13 mouse cellular contexts compared by ENCODE assay signal in the genomic region with DNA sequence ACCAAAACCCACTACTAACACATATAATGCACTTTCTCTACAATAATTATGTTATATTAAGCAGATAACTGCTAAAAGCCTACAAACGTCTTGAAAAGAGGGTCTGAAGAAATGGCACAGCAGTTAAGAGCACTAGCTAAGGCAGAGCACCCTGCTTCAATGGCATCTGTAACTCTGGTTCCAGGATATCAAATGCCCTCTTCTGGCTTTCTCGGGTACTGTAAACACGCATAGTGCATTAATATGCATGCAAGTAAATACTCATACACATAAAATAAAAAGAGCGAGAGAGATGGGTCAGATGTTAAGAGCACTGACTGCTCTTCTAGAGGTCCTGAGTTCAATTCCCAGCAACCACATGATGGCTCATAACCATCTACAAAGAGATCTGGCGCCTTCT. TPM values are rescaled to one million over a fixed set of nuclear protein-coding genes. Genes with fewer than 3 reads are reported as not detected.
DNase-seq lines count a peak whose midpoint lies in the region; ATAC-seq and TF ChIP-seq lines count a peak whose summit lies in the region.
"Had no signal": no experiment of that assay in that cellular context is flagged by ENCODE, and none has a peak within 500 bp of the region (broad histone marks: within the 10 kb centered on the region; RNA-seq: fewer than 3 reads in every experiment).

No protein-coding gene starts in this region.

- WGBS in liver, adult 2 months: 89% methylated on average over 5 of the region's 5 CpGs
- 81% methylated on average over 5 of the region's 5 CpGs for WGBS in liver, embryonic 11.5 days

- TF ChIP-seq CTCF in liver, adult 2 months (IDR thresholded peaks at IDR 0.05; ENCODE audit: low read depth, low read length): peak; percentile 25
- TF ChIP-seq CTCF in MEL (IDR thresholded peaks at IDR 0.05 in 2 of 3, conservative IDR thresholded peaks at IDR 0.05 in 1 of 3; ENCODE audit: control insufficient read depth in 1 of 3, insufficient read depth in 1 of 3, low read depth in 2 of 3, low read length in 3 of 3, poor library complexity in 1 of 3, severe bottlenecking in 1 of 3): peak; percentile 8 to 54 (median 29); a peak in 5 of 6 replicates

- H3K36me3 ChIP-seq in liver, adult 2 months (ENCODE audit: control insufficient read depth, insufficient read depth, low read length): no peaks in the 10 kb centered on the region
- H3K36me3 ChIP-seq in liver, embryonic 11.5 days (ENCODE audit: control insufficient read depth, insufficient read depth, low read length): peaks cover 5% of the 10 kb centered on the region; the same call in 1 of the 2 replicates
- H3K36me3 ChIP-seq in MEL (ENCODE audit: control insufficient read depth in 1 of 2, insufficient read depth in 2 of 2, low read length in 2 of 2): peaks cover 2 to 17% of the 10 kb centered on the region in 2 experiments; a peak in 3 of 4 replicates

- peaks cover 27% of the 10 kb centered on the region; the same call in 1 of the 2 replicates for H3K79me2 ChIP-seq in liver, adult 2 months (ENCODE audit: control insufficient read depth, insufficient read depth, low read length)
- H3K79me2 ChIP-seq in MEL (ENCODE audit: control insufficient read depth, insufficient read depth, low read length, poor library complexity): peaks cover 15% of the 10 kb centered on the region

- no peaks in the 10 kb centered on the region for H3K27me3 ChIP-seq in liver, adult 2 months (ENCODE audit: control insufficient read depth, insufficient read depth, low read length)
- H3K27me3 ChIP-seq in liver, embryonic 11.5 days (replicated peaks; ENCODE audit: control insufficient read depth, insufficient read depth, low read length): no peaks in the 10 kb centered on the region
- H3K27me3 ChIP-seq in MEL (ENCODE audit: control insufficient read depth in 1 of 2, insufficient read depth in 2 of 2, low read length in 2 of 2): no peaks in the 10 kb centered on the region
- H3K27me3 ChIP-seq: hindbrain, embryonic 12.5 days; limb, embryonic 13.5 days; megakaryocyte, embryonic 14.5 days had no signal

- H3K9me3 ChIP-seq in liver, embryonic 11.5 days (ENCODE audit: control insufficient read depth, low read length): no peaks in the 10 kb centered on the region
- H3K9me3 ChIP-seq in MEL (replicated peaks; ENCODE audit: insufficient read depth, low read length): no peaks in the 10 kb centered on the region
- H3K9me3 ChIP-seq: hindbrain, embryonic 12.5 days; limb, embryonic 13.5 days; megakaryocyte, embryonic 14.5 days had no signal

- no peak overlapping the region for H3K27ac ChIP-seq in liver, adult 2 months (replicated peaks; ENCODE audit: insufficient read depth, low read depth, low read length)
- no peak overlapping the region for H3K27ac ChIP-seq in liver, embryonic 11.5 days (ENCODE audit: low read depth, low read length)
- no peak overlapping the region for H3K27ac ChIP-seq in MEL (ENCODE audit: control insufficient read depth, low read depth, low read length)
- H3K27ac ChIP-seq: hindbrain, embryonic 12.5 days; limb, embryonic 13.5 days had no signal

- ATAC-seq in liver, embryonic 11.5 days (replicated peaks; ENCODE audit: low FRiP score): no peak
- ATAC-seq in megakaryocyte progenitor cell, adult 5-6 weeks (replicated peaks; ENCODE audit: poor library complexity): peak; percentile 83
- ATAC-seq in erythroid progenitor cell, adult 5-6 weeks (replicated peaks; ENCODE audit: low FRiP score, poor library complexity, severe bottlenecking): no peak

- no peak for TF ChIP-seq EP300 in MEL (IDR thresholded peaks at IDR 0.05; ENCODE audit: low read depth in 1 of 2, low read length in 2 of 2)

- H3K9ac ChIP-seq in liver, adult 2 months (ENCODE audit: low read depth, low read length): no peak overlapping the region
- H3K9ac ChIP-seq in liver, embryonic 11.5 days (ENCODE audit: low read depth, low read length): no peak overlapping the region
- no peak overlapping the region for H3K9ac ChIP-seq in MEL (ENCODE audit: control insufficient read depth, low read depth, low read length, poor library complexity, severe bottlenecking)
- H3K9ac ChIP-seq: hindbrain, embryonic 12.5 days; limb, embryonic 13.5 days had no signal

- peak; percentile 28 for DNase-seq in embryo, embryonic 10 days (ENCODE audit: low spot score)
- no peak for DNase-seq in embryo, embryonic 9.5 days (ENCODE audit: extremely low spot score)
- DNase-seq in liver, adult 2 months (ENCODE audit: extremely low read depth, low read depth, low spot score): no peak
- DNase-seq in liver, embryonic 11.5 days (ENCODE audit: low spot score): no peak
- DNase-seq in MEL (ENCODE audit: low read depth, low spot score): peak; percentile 68
- no peak for DNase-seq in spleen, adult 12 weeks (ENCODE audit: low spot score)
- DNase-seq: adrenal gland, postnatal 10 days; cerebellum, adult 9-10 months had no signal

- TF ChIP-seq RAD21 in MEL (IDR thresholded peaks at IDR 0.05; ENCODE audit: low read depth, low read length): peak; percentile 52

- H3K4me3 ChIP-seq in liver, adult 2 months (ENCODE audit: insufficient read depth, low read depth, low read length): no peak overlapping the region
- H3K4me3 ChIP-seq in liver, embryonic 11.5 days (ENCODE audit: low read depth, low read length): no peak overlapping the region
- no peak overlapping the region for H3K4me3 ChIP-seq in MEL (ENCODE audit: control insufficient read depth in 1 of 2, insufficient read depth in 1 of 2, low read depth in 2 of 2, low read length in 2 of 2)
- H3K4me3 ChIP-seq: hindbrain, embryonic 12.5 days; limb, embryonic 13.5 days; megakaryocyte, embryonic 14.5 days had no signal

- H3K4me1 ChIP-seq in liver, adult 2 months (ENCODE audit: control insufficient read depth, insufficient read depth, low read length): no peaks in the 10 kb centered on the region; the same call in 1 of the 2 replicates
- no peaks in the 10 kb centered on the region for H3K4me1 ChIP-seq in liver, embryonic 11.5 days (replicated peaks; ENCODE audit: control insufficient read depth, insufficient read depth, low read length)
- H3K4me1 ChIP-seq in MEL (ENCODE audit: control insufficient read depth in 1 of 2, insufficient read depth in 2 of 2, low read length in 2 of 2): peaks cover 9 to 15% of the 10 kb centered on the region in 2 experiments
- H3K4me1 ChIP-seq: hindbrain, embryonic 12.5 days had no signal

- no peak for TF ChIP-seq POLR2A in liver, adult 2 months (IDR thresholded peaks at IDR 0.05; ENCODE audit: extremely low read depth, insufficient read depth, low read length)
- no peak for TF ChIP-seq POLR2A in MEL (IDR thresholded peaks at IDR 0.05; ENCODE audit: control insufficient read depth in 1 of 2, insufficient read depth in 1 of 2, low read depth in 1 of 2, low read length in 2 of 2, poor library complexity in 1 of 2)

- H3K4me2 ChIP-seq in liver, embryonic 11.5 days: no peak overlapping the region
- H3K4me2 ChIP-seq: hindbrain, embryonic 12.5 days; limb, embryonic 13.5 days had no signal

TF ChIP-seq in MEL, 35 proteins besides CTCF, POLR2A, EP300 and RAD21:
- TF ChIP-seq POLR2AphosphoS5 (IDR thresholded peaks at IDR 0.05; ENCODE audit: borderline replicate concordance, low read depth, low read length) (no peak), MEF2A (IDR thresholded peaks at IDR 0.05; ENCODE audit: extremely low read depth, insufficient replicate concordance, low read depth, low read length, poor library complexity, severe bottlenecking) (no peak), MAX (IDR thresholded peaks at IDR 0.05; ENCODE audit: low read length) (no peak), ZKSCAN1 (IDR thresholded peaks at IDR 0.05; ENCODE audit: low read depth, low read length) (no peak), TCF12 (IDR thresholded peaks at IDR 0.05; ENCODE audit: low read depth, low read length) (no peak), ZC3H11A (IDR thresholded peaks at IDR 0.05; ENCODE audit: low read depth, low read length) (peak; percentile 49), HCFC1 (IDR thresholded peaks at IDR 0.05; ENCODE audit: low read depth, low read length) (no peak), ETS1 (IDR thresholded peaks at IDR 0.05; ENCODE audit: low read depth, low read length) (no peak), SIN3A (IDR thresholded peaks at IDR 0.05; ENCODE audit: low read length) (no peak), ELF1 (IDR thresholded peaks at IDR 0.05; ENCODE audit: low read depth, low read length) (no peak), TAL1 (IDR thresholded peaks at IDR 0.05; ENCODE audit: low read length) (no peak), ZMIZ1 (IDR thresholded peaks at IDR 0.05; ENCODE audit: low read depth, low read length) (no peak), SMC3 (IDR thresholded peaks at IDR 0.05; ENCODE audit: low read depth, low read length) (peak; percentile 58), NRF1 (IDR thresholded peaks at IDR 0.05; ENCODE audit: insufficient read depth, low read depth, low read length, poor library complexity, severe bottlenecking) (no peak), ZNF384 (IDR thresholded peaks at IDR 0.05; ENCODE audit: low read depth, low read length) (no peak), MAFK (IDR thresholded peaks at IDR 0.05; ENCODE audit: borderline replicate concordance, low read depth, low read length) (no peak)

RNA-seq across cellular contexts. Expression of a gene that starts 17.0 kb away (rescaled TPM):
- total RNA-seq in liver, adult 2 months (2014; rRNA removed): 19.2 and 21.4 TPM in 2 replicates
- polyA plus RNA-seq in liver, adult 2 months (2012; rRNA removed): 14.1 and 18.4 TPM in 2 replicates
- 37.0 and 37.2 TPM in 2 replicates for polyA plus RNA-seq in liver, embryonic 11.5 days (2014; fragmentation: Nextera tagmentation; extraction: Ambion mirVana)
- total RNA-seq in MEL (2012; rRNA removed): 28.7 and 29.3 TPM in 2 replicates
- polyA plus RNA-seq in MEL (2012; ENCODE audit: insufficient read depth in 1 of 2, insufficient read length in 2 of 2, low read depth in 1 of 2, low replicate concordance in 2 of 2, missing spikeins in 1 of 2): 10 to 100 TPM; 39.6 to 70.5 TPM
- 89.1 and 105 TPM in 2 replicates for total RNA-seq in megakaryocyte progenitor cell, adult 5-6 weeks (2015)
- total RNA-seq in megakaryocyte progenitor cell, adult 5-6 weeks (2017): 36.2 and 49.1 TPM in 2 replicates
- 24.5 and 36.9 TPM in 2 replicates for total RNA-seq in erythroid progenitor cell, adult 5-6 weeks (2015; ENCODE audit: low replicate concordance)
- total RNA-seq in erythroid progenitor cell, adult 5-6 weeks (2017; ENCODE audit: low replicate concordance): 20.0 and 28.4 TPM in 2 replicates

Comparison
In these comparisons a context has a peak if more than half of its experiments do, and no peak if none do; other contexts are left out.
1. DNase-seq: peak in embryo, embryonic 10 days (single experiment) and MEL (single experiment); none in embryo, embryonic 9.5 days (single experiment), liver, adult 2 months (single experiment), liver, embryonic 11.5 days (single experiment) and spleen, adult 12 weeks (single experiment).